Mouse (Mus musculus) G1E (cell line): ENCODE measurements at regions not wholly inside any gene's neighbourhood (a gene's known extent, or its start where the extent isn't known, plus 50 kb on each side); places are given as distances from the start of the nearest gene placed in this dataset.

Source experiments
- CTCF ChIP-seq: IDR thresholded peaks from 2 replicates; pipeline ENCODE4 v1.5.1; 2012; ENCODE audit warnings: low read depth, low read length, inconsistent platforms, mixed read lengths
- GATA1 ChIP-seq: IDR thresholded peaks from 2 replicates; pipeline ENCODE4 v1.6.1; 2012; ENCODE audit warnings: borderline replicate concordance, low read length, inconsistent platforms, mixed read lengths
- TAL1 ChIP-seq: conservative IDR thresholded peaks from 2 replicates; pipeline ENCODE4 v1.6.1; 2012; ENCODE audit warnings: low read depth, low read length, inconsistent platforms, mixed read lengths

- TF ChIP-seq CTCF, result no peak
- no peak for TF ChIP-seq TAL1
- no peak for TF ChIP-seq GATA1
Observed at GRCm38 (mm10) chr3:63567726-63568125, 84.0 kb upstream of the Gm34302 start.
